Mouse (Mus musculus) midbrain, embryonic 15.5 days (tissue): ENCODE results near the gene Brf1. TPM values are rescaled to one million over a fixed set of nuclear protein-coding genes. Genes with fewer than 3 reads are reported as not detected.

Source experiments
- ATAC-seq: fragments of 200-750 bp; cut with Nextera tagmentation; replicated peaks from 2 replicates; pipeline ENCODE4 v1.8.0; 2017; ENCODE audit warnings: moderate TSS enrichment
- H3K27ac ChIP-seq: fragments of 300-500 bp; sonication (generic); 2 replicates; pipeline ENCODE4 v1.5.1; 2015; ENCODE audit warnings: mild to moderate bottlenecking, inconsistent platforms
- H3K27me3 ChIP-seq: fragments of 300-500 bp; sonication (generic); replicated peaks from 2 replicates; pipeline ENCODE4 v1.6.1; 2015; ENCODE audit warnings: inconsistent platforms
- H3K36me3 ChIP-seq: fragments of 300-500 bp; sonication (generic); replicated peaks from 2 replicates; pipeline ENCODE4 v1.6.1; 2015; ENCODE audit warnings: inconsistent platforms
- H3K4me1 ChIP-seq: fragments of 300-500 bp; sonication (generic); 2 replicates; pipeline ENCODE4 v1.6.1; 2015; ENCODE audit warnings: inconsistent platforms
- H3K4me2 ChIP-seq: fragments of 300-500 bp; sonication (generic); 2 replicates; pipeline ENCODE4 v1.6.1; 2015; ENCODE audit warnings: inconsistent platforms, mild to moderate bottlenecking, moderate library complexity
- H3K4me3 ChIP-seq: fragments of 300-500 bp; sonication (generic); 2 replicates; pipeline ENCODE4 v1.5.1; 2015; ENCODE audit warnings: mild to moderate bottlenecking, inconsistent platforms
- H3K9ac ChIP-seq: fragments of 300-500 bp; sonication (generic); 2 replicates; pipeline ENCODE4 v1.6.1; 2015; ENCODE audit warnings: mild to moderate bottlenecking, inconsistent platforms
- H3K9me3 ChIP-seq: fragments of 300-500 bp; sonication (generic); 2 replicates; pipeline ENCODE4 v1.6.1; 2016; ENCODE audit warnings: inconsistent platforms
- WGBS: fragments of 180-500 bp; shearing (Covaris S2); methylation state at CpG from one replicate; pipeline ENCODE4 v1.1.7; 2015; ENCODE audit warnings: mixed read lengths; 5-methylcytosine and 5-hydroxymethylcytosine counted together
- polyA plus RNA-seq: library from polyadenylated mRNA; unstranded; fragments of >200 nt; fragmentation: Nextera tagmentation; extraction: Ambion mirVana; gene quantifications from 2 replicates; pipeline ENCODE4 v1.2.1, GENCODE M21; 2015

Brf1 gene
- polyA plus RNA-seq, result 56.0 and 58.5 TPM in 2 replicates

DNA sequence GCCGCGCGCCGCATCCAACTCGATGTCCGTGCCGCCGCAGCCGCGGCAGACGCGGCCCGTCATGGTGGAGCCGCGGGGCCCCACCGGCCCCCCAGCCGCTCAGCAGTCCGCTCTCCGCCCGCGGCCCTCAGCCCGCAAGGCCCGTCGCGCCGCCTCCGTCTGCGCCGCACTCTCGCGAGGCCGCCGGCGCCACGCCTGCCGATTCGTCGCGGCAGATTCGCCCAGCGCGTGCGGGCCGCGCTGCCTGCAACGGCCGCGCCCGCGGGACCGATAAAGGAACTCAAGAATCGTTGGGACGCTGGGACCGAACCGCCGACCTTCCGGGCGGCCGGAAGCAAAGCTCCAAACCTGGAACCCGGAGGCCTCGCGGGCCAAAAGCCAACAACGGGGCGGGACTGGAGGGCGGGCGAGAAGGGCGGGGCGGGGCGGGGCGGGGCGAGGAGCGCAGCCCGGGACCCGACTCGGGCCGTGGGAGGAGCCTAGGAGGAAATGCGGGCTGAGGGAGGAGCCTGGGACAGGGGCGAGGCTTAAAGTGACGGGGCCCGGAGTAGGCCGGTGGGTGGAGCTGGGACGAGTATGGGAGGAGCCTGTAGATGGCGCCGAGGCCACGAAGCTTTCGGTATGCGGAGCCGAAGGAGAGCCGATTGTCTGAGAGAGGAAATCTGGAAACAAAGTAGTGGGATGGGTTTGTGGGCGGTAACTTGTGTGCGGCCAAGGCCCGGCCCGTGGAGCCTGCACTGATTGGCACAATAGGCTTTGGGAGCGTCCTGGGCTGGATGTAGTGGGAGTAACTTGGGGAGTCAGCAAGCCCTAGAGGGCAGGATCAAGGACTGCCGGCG lies at the start of gene Brf1:
Gene Brf1 (minus strand): TSS at position 411 of the 839 bp plus-strand sequence.
- WGBS, result under 1% methylated on average over 96 of the region's 96 CpGs
- Histone ChIP-seq H3K4me1 (peaks cover 31% of the 10 kb centered on the region), H3K4me2 (peak within 1 kb of the TSS; percentile 85), H3K4me3 (peak within 1 kb of the TSS; percentile 86), H3K27ac (peak within 1 kb of the TSS; percentile 92), H3K27me3 (no peaks in the 10 kb centered on the region), H3K36me3 (0 out of 2 replicates have a peak, but pooled peaks cover 5% of the 10 kb centered on the region), H3K9me3 (no peaks in the 10 kb centered on the region), H3K9ac (peak within 1 kb of the TSS; percentile 93)
- ATAC-seq, result peak; percentile 98

DNA sequence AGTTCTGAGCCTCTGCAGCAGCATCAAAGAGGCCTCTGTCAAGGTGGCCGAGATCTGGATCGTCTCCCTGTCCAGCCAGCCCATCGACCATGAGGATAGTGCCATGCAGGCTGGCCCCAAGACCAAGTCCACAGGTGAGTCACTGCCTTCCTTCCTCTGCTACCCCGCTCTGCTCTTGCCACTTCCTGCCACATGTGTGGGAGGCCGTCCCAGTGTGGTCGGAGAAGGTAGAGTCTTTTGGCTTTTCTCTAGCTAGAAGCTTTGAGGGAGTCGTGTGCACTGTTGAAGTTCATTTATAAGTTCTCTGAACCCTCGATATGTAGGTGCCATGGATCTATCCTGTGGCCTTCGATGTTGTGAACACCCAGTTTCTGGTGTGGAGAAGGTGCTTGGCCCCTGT lies 49.3 kb upstream of the Brf1 start:
- WGBS, result 92% methylated on average over 9 of the region's 9 CpGs
- Histone ChIP-seq H3K4me2 (no peak overlapping the region), H3K4me3 (no peak overlapping the region), H3K36me3 (peaks cover 56% of the 10 kb centered on the region), H3K4me1 (no peaks in the 10 kb centered on the region), H3K27me3 (no peaks in the 10 kb centered on the region), H3K9me3 (no peaks in the 10 kb centered on the region), H3K9ac (no peak overlapping the region), H3K27ac (no peak overlapping the region)
- ATAC-seq, result no peak

DNA sequence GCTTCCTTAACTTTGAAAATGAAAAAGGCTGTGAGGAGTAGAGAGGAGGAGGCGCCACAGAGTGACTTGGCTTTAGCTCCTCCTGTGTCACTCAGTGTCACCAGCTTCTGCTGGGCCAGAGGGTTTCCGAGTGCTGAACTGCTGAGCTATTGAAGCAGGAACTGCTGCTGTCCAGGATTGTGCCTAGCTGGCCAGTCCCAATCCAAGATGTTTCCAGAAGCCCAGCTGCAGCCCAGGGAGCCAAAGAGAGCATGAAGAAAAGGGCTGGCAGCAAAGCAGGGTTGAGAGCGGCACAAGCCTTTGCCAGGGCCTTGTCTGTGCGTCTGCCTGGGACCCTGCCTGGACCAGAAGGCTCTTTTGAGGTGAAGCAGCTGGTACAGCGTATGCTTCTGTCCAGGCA lies 47.6 kb upstream of the Brf1 start:
- Histone ChIP-seq H3K4me2 (no peak overlapping the region), H3K27ac (no peak overlapping the region), H3K27me3 (no peaks in the 10 kb centered on the region), H3K9ac (no peak overlapping the region), H3K4me3 (no peak overlapping the region), H3K9me3 (no peaks in the 10 kb centered on the region), H3K36me3 (peaks cover 44% of the 10 kb centered on the region), H3K4me1 (no peaks in the 10 kb centered on the region)
- no peak for ATAC-seq
- WGBS, result 89% methylated on average over 5 of the region's 5 CpGs

DNA sequence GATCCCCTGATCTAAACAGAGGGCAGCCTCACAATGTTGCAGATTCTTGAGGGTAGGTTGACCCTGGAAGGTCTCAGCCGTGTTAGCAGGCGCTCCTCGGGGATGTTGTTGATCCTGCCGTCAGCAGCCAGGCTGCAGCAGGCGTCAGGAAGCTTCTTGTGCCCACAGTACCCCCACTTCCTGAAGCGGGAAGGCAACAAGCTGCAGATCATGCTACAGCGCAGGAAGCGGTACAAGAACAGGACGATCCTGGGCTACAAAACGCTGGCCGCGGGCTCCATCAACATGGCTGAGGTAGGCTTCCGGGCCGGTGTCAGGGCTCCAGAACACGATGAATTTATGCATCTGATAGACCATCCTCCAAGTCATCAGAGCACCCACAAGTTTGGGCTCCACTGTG lies 46.4 kb upstream of the Brf1 start:
- no peak for ATAC-seq
- H3K9me3 ChIP-seq, result no peaks in the 10 kb centered on the region
- no peak overlapping the region for H3K4me3 ChIP-seq
- peaks cover 3% of the 10 kb centered on the region; the same call in 1 of the 2 replicates for H3K4me1 ChIP-seq
- peaks cover 35% of the 10 kb centered on the region for H3K36me3 ChIP-seq
- no peak overlapping the region for H3K27ac ChIP-seq
- no peaks in the 10 kb centered on the region for H3K27me3 ChIP-seq
- no peak overlapping the region for H3K9ac ChIP-seq
- 95% methylated on average over 15 of the region's 15 CpGs for WGBS
- no peak overlapping the region for H3K4me2 ChIP-seq

DNA sequence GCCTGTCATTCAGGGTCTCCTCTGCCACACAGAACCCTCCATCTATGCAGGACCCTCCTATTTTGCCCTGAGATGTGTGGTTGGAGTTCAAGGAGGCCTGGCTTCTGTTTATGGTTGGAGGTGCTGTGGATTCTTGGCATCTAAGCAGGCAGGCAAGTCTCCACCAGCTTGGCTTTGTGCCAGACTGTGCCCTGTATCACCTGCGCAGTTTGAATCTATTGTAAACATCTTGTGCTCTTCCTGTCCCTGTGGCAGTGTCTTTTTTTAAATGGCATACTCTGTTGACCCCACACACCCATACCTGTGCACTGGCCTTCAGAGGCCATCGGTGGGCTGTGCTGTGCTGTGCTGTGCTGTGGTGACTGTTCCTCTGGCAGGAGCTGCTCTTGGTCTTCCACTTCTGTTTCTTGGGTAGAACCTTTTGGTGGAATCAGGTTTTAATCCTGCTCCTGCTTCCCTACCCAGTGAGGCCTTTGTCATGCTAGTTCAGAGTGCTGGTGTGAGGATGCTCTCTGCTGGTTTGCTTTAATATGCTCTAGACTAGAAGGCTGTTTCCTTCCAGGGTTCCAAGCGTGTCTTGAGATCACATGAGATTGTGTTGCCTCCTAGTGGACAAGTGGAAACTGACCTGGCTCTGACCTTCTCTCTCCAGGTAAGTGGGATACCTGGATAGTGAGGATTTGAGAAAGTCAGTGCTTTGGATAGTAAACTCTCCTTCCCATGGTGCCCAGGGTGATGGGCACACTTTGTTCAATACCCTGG lies 44.6 kb upstream of the Brf1 start:
- H3K36me3 ChIP-seq, result peaks cover 23% of the 10 kb centered on the region

DNA sequence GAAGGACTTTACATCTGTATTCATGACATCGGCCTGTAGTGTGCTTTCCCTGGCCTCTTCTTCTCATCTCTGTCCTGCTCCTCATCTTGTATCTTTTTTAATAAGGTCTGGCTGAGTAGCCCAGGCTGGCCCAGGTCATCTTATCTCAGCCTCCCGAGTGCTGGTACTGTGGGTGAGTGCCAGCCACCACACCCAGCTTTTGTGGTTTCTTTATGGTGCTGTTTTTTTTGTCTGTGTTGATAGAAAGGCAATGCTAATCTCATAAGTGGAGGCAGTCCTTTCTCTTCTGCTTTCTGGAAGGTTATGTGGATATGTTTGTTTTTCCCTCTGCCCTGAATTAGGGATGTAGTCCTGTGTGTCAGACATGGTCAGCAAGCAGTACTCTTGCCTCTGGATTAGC lies 42.0 kb upstream of the Brf1 start:
- Histone ChIP-seq H3K9me3 (no peaks in the 10 kb centered on the region), H3K27me3 (no peaks in the 10 kb centered on the region), H3K4me3 (no peak overlapping the region), H3K4me2 (no peak overlapping the region), H3K36me3 (peaks cover 12% of the 10 kb centered on the region), H3K9ac (no peak overlapping the region), H3K4me1 (peaks cover 23% of the 10 kb centered on the region), H3K27ac (no peak overlapping the region)
- 88% methylated on average over 2 of the region's 2 CpGs for WGBS
- ATAC-seq, result no peak

More for the DNA sequence above, 44.6 kb upstream of the Brf1 start:
- peaks cover 20% of the 10 kb centered on the region for H3K4me1 ChIP-seq
- H3K4me3 ChIP-seq, result no peak overlapping the region
- H3K9me3 ChIP-seq, result no peaks in the 10 kb centered on the region
- H3K4me2 ChIP-seq, result no peak overlapping the region
- 83% methylated on average over 3 of the region's 3 CpGs for WGBS
- ATAC-seq, result no peak
- no peak overlapping the region for H3K27ac ChIP-seq
- no peaks in the 10 kb centered on the region for H3K27me3 ChIP-seq
- H3K9ac ChIP-seq, result no peak overlapping the region

DNA sequence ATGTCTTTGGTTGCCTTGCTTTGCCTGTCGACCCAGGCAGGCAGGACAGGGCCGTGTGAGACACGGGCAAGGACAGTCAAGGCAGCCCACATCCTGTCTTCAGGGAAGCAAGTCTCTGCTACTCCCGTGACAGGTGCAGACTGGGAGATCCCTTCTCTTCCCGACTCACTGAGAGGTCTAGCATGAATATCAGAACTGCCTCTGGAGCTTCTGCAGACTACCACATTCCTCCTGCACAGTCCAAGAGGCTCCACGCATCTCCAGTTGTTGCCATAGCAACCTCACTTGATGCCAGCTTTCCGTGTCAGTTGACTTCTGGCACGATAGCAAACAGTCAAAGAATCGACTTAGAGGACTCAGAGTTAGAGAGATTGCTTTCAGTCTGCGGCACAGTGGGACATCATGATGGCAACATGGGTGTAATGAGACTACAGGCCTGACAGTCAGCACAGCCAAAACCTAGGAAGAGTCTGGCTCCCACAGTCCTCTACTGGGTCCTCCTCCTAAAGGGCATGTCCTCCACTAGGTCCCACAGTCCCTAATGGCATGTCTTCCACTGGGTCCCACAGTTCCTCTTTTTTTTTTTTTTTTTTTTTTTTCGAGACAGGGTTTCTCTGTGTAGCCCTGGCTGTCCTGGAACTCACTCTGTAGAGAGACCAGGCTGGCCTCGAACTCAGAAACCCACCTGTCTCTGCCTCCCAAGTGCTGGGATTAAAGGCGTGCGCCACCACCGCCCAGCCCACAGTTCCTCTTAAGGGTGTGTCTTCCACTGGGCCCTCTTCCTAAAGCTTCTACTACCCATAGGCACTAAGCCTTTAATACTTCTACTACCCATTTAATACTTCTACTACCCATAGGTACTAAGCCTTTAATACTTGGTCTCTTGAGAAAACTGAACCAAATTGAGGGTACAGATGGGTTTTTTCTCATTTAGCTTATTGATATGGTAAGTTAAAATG lies 41.3 kb upstream of the Brf1 start:
- H3K4me3 ChIP-seq, result no peak overlapping the region
- no peaks in the 10 kb centered on the region for H3K27me3 ChIP-seq
- H3K36me3 ChIP-seq, result 0 out of 2 replicates have a peak, but pooled peaks cover 5% of the 10 kb centered on the region
- 52% methylated on average over 15 of the region's 15 CpGs for WGBS
- H3K9me3 ChIP-seq, result no peaks in the 10 kb centered on the region
- peak overlapping the region; percentile 76 for H3K27ac ChIP-seq
- peak; percentile 90 for ATAC-seq
- H3K9ac ChIP-seq, result no peak overlapping the region
- H3K4me2 ChIP-seq, result peak overlapping the region; percentile 16
- peaks cover 23% of the 10 kb centered on the region for H3K4me1 ChIP-seq

DNA sequence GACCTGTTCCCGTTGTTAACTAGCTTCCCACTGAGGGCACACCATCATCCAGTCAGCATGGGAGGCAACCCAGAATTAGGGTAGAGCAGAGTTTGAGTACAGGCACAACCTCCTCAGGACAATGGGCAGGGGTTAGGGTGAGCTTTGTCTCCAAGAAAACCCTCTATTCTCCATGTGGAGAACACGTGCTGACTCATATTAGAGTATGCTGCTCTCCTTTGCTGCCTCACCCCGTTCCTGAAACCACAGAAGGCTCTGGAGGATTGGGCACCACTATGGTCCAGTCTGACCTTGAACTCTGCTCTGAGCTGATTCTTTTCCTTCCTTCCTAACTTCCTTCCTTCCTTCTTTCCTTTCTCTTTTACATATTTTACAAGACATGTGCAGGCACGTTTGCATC lies 37.9 kb upstream of the Brf1 start:
- Histone ChIP-seq H3K4me3 (no peak overlapping the region), H3K27ac (no peak overlapping the region), H3K9me3 (no peaks in the 10 kb centered on the region), H3K9ac (no peak overlapping the region), H3K36me3 (no peaks in the 10 kb centered on the region), H3K4me2 (no peak overlapping the region), H3K27me3 (no peaks in the 10 kb centered on the region), H3K4me1 (peaks cover 26% of the 10 kb centered on the region)
- WGBS, result 90% methylated on average over 4 of the region's 4 CpGs
- no peak for ATAC-seq

DNA sequence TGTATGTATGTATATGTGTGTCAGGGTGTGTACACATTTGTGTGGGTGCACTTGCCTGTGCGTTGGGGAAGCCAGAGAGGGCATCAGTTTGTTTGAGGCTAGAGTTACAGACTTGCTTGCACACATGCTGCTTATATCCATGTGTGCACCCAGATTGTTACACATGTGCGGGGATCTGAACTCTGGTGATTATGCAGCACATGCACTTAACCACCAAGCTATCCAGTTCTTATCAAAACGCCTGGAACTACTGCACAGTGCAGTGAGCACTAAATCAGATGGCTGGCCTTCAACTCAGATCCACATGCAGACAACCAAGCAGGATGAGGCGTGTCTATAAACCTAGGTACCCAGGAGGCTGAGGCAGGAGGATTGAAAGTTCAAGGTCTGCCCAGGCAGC lies 36.5 kb upstream of the Brf1 start:
- ATAC-seq, result no peak
- no peak overlapping the region for H3K27ac ChIP-seq
- H3K4me3 ChIP-seq, result no peak overlapping the region
- 91% methylated on average over 4 of the region's 4 CpGs for WGBS
- H3K27me3 ChIP-seq, result no peaks in the 10 kb centered on the region
- H3K9me3 ChIP-seq, result no peaks in the 10 kb centered on the region
- H3K4me2 ChIP-seq, result no peak overlapping the region
- no peak overlapping the region for H3K9ac ChIP-seq
- H3K36me3 ChIP-seq, result no peaks in the 10 kb centered on the region
- H3K4me1 ChIP-seq, result peaks cover 38% of the 10 kb centered on the region

DNA sequence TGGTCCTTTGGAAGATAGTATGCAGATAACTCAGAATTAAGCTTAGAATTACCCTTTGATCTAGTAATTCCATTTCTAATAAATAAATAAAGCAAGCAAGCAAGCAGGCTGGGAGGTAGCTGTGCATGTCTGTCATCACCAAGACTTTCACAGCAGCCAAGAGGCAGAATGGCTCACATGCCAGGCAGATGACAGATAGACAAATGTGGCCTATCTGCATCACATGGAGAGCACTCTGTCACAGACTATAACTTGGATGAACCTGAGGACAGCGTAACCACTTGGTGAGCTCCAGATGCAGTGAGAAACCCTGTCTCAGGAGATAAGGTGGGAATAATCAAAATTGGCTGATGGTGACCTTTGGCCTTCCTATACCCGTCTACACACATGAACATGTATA lies 34.6 kb upstream of the Brf1 start:
- no peak overlapping the region for H3K4me2 ChIP-seq
- H3K4me1 ChIP-seq, result peaks cover 20% of the 10 kb centered on the region
- ATAC-seq, result no peak
- H3K9me3 ChIP-seq, result no peaks in the 10 kb centered on the region
- no peaks in the 10 kb centered on the region for H3K27me3 ChIP-seq
- no peak overlapping the region for H3K9ac ChIP-seq
- H3K4me3 ChIP-seq, result no peak overlapping the region
- WGBS, result 92% methylated on average over 2 of the region's 2 CpGs
- H3K36me3 ChIP-seq, result no peaks in the 10 kb centered on the region
- H3K27ac ChIP-seq, result no peak overlapping the region

DNA sequence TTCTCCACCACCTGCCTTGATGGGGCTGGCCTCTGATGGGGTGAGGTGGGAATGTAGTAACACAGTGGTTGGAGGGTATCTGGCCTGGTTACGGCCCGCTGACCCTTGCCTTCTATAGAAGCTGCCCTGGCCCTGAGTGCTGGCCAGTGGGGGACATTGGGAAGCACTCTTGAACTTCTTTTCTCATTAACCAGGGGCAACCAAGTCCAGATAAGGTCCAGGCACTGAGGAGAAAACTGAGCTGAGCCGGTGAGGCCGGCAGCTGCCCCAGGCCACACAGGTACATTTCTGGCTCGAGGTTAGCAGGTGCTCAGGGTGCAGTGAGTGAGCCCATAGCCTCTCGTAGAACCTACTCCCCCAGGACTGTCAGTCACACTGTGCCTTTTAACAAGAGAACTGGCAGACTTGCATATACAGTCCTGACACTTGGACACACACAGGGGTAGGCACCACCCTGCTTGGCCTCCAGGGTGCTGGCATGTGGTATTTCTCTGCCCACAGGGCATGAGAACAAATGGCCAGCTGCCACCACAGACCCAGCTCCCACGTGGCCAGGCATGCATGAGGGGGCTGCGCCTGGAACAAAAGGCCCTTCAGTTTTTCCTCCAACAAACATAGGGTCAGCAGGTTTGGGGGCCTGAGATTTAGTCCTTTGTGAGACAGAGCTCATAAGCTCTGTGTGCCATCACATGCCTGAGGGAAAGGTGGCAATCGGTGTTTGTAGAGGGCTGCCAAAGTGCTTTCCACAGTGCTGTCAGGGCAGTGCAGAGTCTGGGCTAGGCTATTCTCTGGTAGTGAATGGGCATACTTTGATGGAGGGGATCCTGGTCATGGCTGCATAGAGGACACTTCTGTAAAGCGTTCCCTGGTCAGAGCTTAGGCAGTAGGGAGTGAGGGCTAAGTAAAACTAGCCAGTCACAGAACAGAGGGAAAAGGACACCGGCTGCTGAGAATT lies 32.1 kb upstream of the Brf1 start:
- H3K36me3 ChIP-seq, result no peaks in the 10 kb centered on the region
- H3K9me3 ChIP-seq, result no peaks in the 10 kb centered on the region
- H3K4me1 ChIP-seq, result peaks cover 32% of the 10 kb centered on the region
- peak; percentile 47 for ATAC-seq
- H3K4me2 ChIP-seq, result no peak overlapping the region
- peak overlapping the region; percentile 53; the same call in 1 of the 2 replicates for H3K27ac ChIP-seq
- WGBS, result 59% methylated on average over 11 of the region's 11 CpGs
- H3K9ac ChIP-seq, result no peak overlapping the region
- H3K27me3 ChIP-seq, result no peaks in the 10 kb centered on the region
- H3K4me3 ChIP-seq, result no peak overlapping the region
